Mouse (Mus musculus): Measurements from ENCODE around the gene Gnas. TPM values are rescaled to one million over a fixed set of nuclear protein-coding genes. Genes with fewer than 3 reads are reported as not detected.

Gnas gene
- polyA plus RNA-seq, 1 experiment from 2014 or later, result 1,446 TPM

- H3K9ac ChIP-seq, result no peak overlapping the region
- H3K4me1 ChIP-seq (replicated peaks), result peaks cover 43% of the 10 kb centered on the region
- no peaks in the 10 kb centered on the region for H3K27me3 ChIP-seq (replicated peaks)
- peak overlapping the region; percentile 72; the same call in 1 of the 2 replicates for H3K27ac ChIP-seq (ENCODE audit: poor library complexity, severe bottlenecking)
- H3K4me3 ChIP-seq, result no peak overlapping the region
- no peak overlapping the region for H3K4me2 ChIP-seq
- 74% methylated on average over 5 of the region's 5 CpGs for WGBS
- no peak for ATAC-seq (ENCODE audit: insufficient number of reproducible peaks, low FRiP score)
- H3K9me3 ChIP-seq (replicated peaks), result no peaks in the 10 kb centered on the region
- peaks cover 21% of the 10 kb centered on the region for H3K36me3 ChIP-seq
Measured at GRCm38 (mm10) chr2:174273131-174273530, 11.0 kb upstream of the Gnas start.

DNA sequence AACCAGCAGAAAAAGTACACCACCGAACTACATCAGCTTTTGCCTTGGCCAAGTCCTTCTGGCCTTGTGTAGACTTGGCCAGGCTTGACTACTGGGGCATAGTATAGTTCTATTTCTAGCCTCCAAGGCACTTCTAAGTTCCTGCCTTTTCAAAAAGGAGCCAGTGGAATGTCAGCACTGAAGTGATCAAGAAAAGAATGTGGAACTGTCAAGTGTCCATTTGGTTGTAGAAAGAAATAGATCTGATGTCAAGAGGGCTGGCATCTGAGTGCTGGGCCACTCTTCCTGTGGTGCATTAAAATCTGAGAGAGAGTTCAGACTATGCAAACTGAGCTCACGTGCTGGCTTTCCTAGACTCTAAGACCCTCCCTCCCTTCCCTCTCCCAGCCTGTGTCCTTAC, 10.2 kb upstream of the Gnas start:
- 51% methylated on average over 2 of the region's 2 CpGs for WGBS
- H3K27ac ChIP-seq (ENCODE audit: poor library complexity, severe bottlenecking), result peak overlapping the region; percentile 78
- ATAC-seq (ENCODE audit: insufficient number of reproducible peaks, low FRiP score), result 0 out of 2 replicates have a peak, but pooled peaks have one; percentile 43

GRCm38 (mm10) chr2:174279771-174280170, 4.3 kb upstream of the Gnas start:
- Histone ChIP-seq H3K4me3 (no peak overlapping the region), H3K36me3 (peaks cover 54% of the 10 kb centered on the region), H3K4me2 (no peak overlapping the region), H3K9ac (no peak overlapping the region), H3K9me3 (replicated peaks) (peaks cover 4% of the 10 kb centered on the region), H3K27me3 (replicated peaks) (peaks cover 9% of the 10 kb centered on the region), H3K27ac (ENCODE audit: poor library complexity, severe bottlenecking) (no peak overlapping the region), H3K4me1 (replicated peaks) (peaks cover 10% of the 10 kb centered on the region)
- no peak for ATAC-seq (ENCODE audit: insufficient number of reproducible peaks, low FRiP score)
- WGBS, result 64% methylated on average over 8 of the region's 8 CpGs

More for the DNA sequence above, 10.2 kb upstream of the Gnas start:
- Histone ChIP-seq H3K9ac (no peak overlapping the region), H3K4me2 (no peak overlapping the region), H3K4me1 (replicated peaks) (peaks cover 43% of the 10 kb centered on the region), H3K4me3 (no peak overlapping the region), H3K36me3 (peaks cover 16% of the 10 kb centered on the region), H3K9me3 (replicated peaks) (no peaks in the 10 kb centered on the region), H3K27me3 (replicated peaks) (no peaks in the 10 kb centered on the region)

DNA sequence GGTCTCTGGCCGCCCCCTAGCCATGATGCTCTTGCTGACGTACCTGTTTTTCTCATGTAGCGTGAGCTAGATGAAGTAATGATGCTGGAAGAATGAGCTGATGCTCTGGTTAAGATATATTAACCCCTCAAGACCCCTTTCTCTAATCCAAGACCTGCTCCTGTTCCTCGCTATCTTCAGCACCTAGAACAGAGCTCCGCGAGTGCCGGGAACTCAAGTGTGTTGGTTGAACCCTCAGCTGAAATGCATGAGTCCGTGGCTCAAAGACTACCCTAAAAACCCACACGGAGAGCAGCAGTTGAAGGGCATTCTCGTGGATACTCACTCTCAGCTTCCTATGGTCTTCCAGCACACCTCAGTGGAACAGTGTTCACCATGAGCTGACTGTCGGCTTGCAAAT, 779 bp upstream of the Gnas start:
- Histone ChIP-seq H3K27ac (ENCODE audit: poor library complexity, severe bottlenecking) (no peak overlapping the region), H3K4me2 (peak overlapping the region; percentile 59), H3K4me1 (replicated peaks) (peaks cover 6% of the 10 kb centered on the region; the same call in 1 of the 2 replicates), H3K36me3 (peaks cover 70% of the 10 kb centered on the region), H3K9me3 (replicated peaks) (peaks cover 17% of the 10 kb centered on the region), H3K4me3 (0 out of 2 replicates have a peak overlapping the region, but pooled peaks have one; percentile 30), H3K9ac (no peak overlapping the region), H3K27me3 (replicated peaks) (peaks cover 37% of the 10 kb centered on the region)
- ATAC-seq (ENCODE audit: insufficient number of reproducible peaks, low FRiP score), result no peak
- 49% methylated on average over 11 of the region's 11 CpGs for WGBS

DNA sequence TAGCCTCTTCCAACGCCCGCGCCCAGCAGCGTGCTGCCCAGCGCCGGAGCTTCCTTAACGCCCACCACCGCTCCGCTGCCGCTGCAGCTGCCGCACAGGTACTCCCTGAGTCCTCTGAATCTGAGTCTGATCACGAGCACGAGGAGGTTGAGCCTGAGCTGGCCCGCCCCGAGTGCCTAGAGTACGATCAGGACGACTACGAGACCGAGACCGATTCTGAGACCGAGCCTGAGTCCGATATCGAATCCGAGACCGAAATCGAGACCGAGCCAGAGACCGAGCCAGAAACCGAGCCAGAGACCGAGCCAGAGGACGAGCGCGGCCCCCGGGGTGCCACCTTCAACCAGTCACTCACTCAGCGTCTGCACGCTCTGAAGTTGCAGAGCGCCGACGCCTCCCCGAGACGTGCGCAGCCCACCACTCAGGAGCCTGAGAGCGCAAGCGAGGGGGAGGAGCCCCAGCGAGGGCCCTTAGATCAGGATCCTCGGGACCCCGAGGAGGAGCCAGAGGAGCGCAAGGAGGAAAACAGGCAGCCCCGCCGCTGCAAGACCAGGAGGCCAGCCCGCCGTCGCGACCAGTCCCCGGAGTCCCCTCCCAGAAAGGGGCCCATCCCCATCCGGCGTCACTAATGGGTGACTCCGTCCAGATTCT, 812 bp downstream of the Gnas start:
- H3K4me2 ChIP-seq, result peak overlapping the region; percentile 59
- H3K9ac ChIP-seq, result no peak overlapping the region
- ATAC-seq (ENCODE audit: insufficient number of reproducible peaks, low FRiP score), result no peak
- WGBS, result 46% methylated on average over 58 of the region's 58 CpGs
- peaks cover 59% of the 10 kb centered on the region for H3K36me3 ChIP-seq
- H3K4me3 ChIP-seq, result peak overlapping the region; percentile 30
- H3K27me3 ChIP-seq (replicated peaks), result peaks cover 44% of the 10 kb centered on the region
- no peak overlapping the region for H3K27ac ChIP-seq (ENCODE audit: poor library complexity, severe bottlenecking)
- H3K9me3 ChIP-seq (replicated peaks), result peaks cover 17% of the 10 kb centered on the region
- H3K4me1 ChIP-seq (replicated peaks), result peaks cover 6% of the 10 kb centered on the region; the same call in 1 of the 2 replicates

DNA sequence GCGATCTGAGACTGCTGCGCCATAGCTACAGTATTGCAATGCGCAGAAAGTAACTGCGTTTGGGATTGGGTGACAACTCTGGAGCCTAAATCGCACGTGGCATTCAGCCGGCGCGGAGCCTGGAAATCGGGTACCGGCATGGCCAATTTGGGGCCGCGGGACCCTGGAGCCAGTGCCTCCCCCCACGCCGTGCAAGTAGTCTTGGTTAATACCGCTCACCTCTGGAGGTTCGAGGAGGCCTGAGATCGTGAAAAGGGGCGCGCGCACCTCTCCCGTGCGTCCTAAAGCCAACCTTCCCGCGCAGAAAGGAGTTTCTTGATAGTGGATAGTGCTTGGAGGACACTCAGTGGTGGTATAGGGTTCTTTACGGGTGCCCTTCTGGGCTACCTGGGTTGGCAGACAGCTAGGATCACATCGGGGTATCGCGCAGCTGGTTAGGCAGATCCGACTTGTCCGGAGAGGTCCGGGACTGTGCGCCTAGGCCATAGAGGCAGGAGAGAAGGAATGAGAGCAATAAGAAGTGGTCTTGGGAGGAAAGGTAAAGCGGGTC, 1.9 kb downstream of the Gnas start:
- Histone ChIP-seq H3K27me3 (replicated peaks) (peaks cover 44% of the 10 kb centered on the region), H3K9me3 (replicated peaks) (peaks cover 17% of the 10 kb centered on the region), H3K27ac (ENCODE audit: poor library complexity, severe bottlenecking) (no peak overlapping the region), H3K4me3 (no peak overlapping the region), H3K4me1 (replicated peaks) (peaks cover 13% of the 10 kb centered on the region), H3K36me3 (peaks cover 49% of the 10 kb centered on the region), H3K9ac (no peak overlapping the region), H3K4me2 (no peak overlapping the region)
- ATAC-seq (ENCODE audit: insufficient number of reproducible peaks, low FRiP score), result no peak
- whole genome bisulfite sequencing, result 53% methylated on average over 34 of the region's 34 CpGs

GRCm38 (mm10) chr2:174287921-174288320, 3.8 kb downstream of the Gnas start:
- Histone ChIP-seq H3K4me3 (no peak overlapping the region), H3K4me2 (no peak overlapping the region), H3K9me3 (replicated peaks) (peaks cover 17% of the 10 kb centered on the region), H3K27me3 (replicated peaks) (peaks cover 44% of the 10 kb centered on the region), H3K4me1 (replicated peaks) (peaks cover 32% of the 10 kb centered on the region), H3K36me3 (peaks cover 40% of the 10 kb centered on the region), H3K9ac (no peak overlapping the region), H3K27ac (ENCODE audit: poor library complexity, severe bottlenecking) (no peak overlapping the region)
- ATAC-seq (ENCODE audit: insufficient number of reproducible peaks, low FRiP score), result no peak
- WGBS, result 42% methylated on average over 7 of the region's 7 CpGs

GRCm38 (mm10) chr2:174288673-174289430, 4.7 kb downstream of the Gnas start:
- Histone ChIP-seq H3K9ac (no peak overlapping the region), H3K4me3 (no peak overlapping the region), H3K27me3 (replicated peaks) (peaks cover 42% of the 10 kb centered on the region), H3K4me1 (replicated peaks) (peaks cover 37% of the 10 kb centered on the region), H3K27ac (ENCODE audit: poor library complexity, severe bottlenecking) (no peak overlapping the region), H3K36me3 (peaks cover 31% of the 10 kb centered on the region), H3K9me3 (replicated peaks) (peaks cover 17% of the 10 kb centered on the region), H3K4me2 (no peak overlapping the region)
- ATAC-seq (ENCODE audit: insufficient number of reproducible peaks, low FRiP score), result no peak
- WGBS, result 54% methylated on average over 12 of the region's 12 CpGs

- Histone ChIP-seq H3K27ac (ENCODE audit: poor library complexity, severe bottlenecking) (no peak overlapping the region), H3K4me1 (replicated peaks) (peaks cover 31% of the 10 kb centered on the region), H3K4me3 (peak overlapping the region; percentile 3; the same call in 1 of the 2 replicates), H3K36me3 (peaks cover 8% of the 10 kb centered on the region), H3K9me3 (replicated peaks) (peaks cover 17% of the 10 kb centered on the region), H3K27me3 (replicated peaks) (peaks cover 22% of the 10 kb centered on the region), H3K4me2 (peak overlapping the region; percentile 65), H3K9ac (0 out of 2 replicates have a peak overlapping the region, but pooled peaks have one; percentile 8)
- 64% methylated on average over 8 of the region's 8 CpGs for WGBS
- no peak for ATAC-seq (ENCODE audit: insufficient number of reproducible peaks, low FRiP score)
Measured at GRCm38 (mm10) chr2:174291029-174291661, 7.0 kb downstream of the Gnas start.

- 0 out of 2 replicates have a peak overlapping the region, but pooled peaks have one; percentile 8 for H3K9ac ChIP-seq
- H3K4me1 ChIP-seq (replicated peaks), result peaks cover 34% of the 10 kb centered on the region
- H3K9me3 ChIP-seq (replicated peaks), result peaks cover 22% of the 10 kb centered on the region
- no peak for ATAC-seq (ENCODE audit: insufficient number of reproducible peaks, low FRiP score)
- peaks cover 17% of the 10 kb centered on the region for H3K27me3 ChIP-seq (replicated peaks)
- 54% methylated on average over 2 of the region's 2 CpGs for WGBS
- H3K4me2 ChIP-seq, result peak overlapping the region; percentile 65
- peak overlapping the region; percentile 3; the same call in 1 of the 2 replicates for H3K4me3 ChIP-seq
- H3K36me3 ChIP-seq, result peaks cover 3% of the 10 kb centered on the region; the same call in 1 of the 2 replicates
- no peak overlapping the region for H3K27ac ChIP-seq (ENCODE audit: poor library complexity, severe bottlenecking)
Measured at GRCm38 (mm10) chr2:174291662-174292030, 7.5 kb downstream of the Gnas start.
